Mouse (Mus musculus) CH12.LX (cell line): ENCODE measurements around the gene Trim13.

Source experiments
- CHD2 ChIP-seq: IDR thresholded peaks from 2 replicates; pipeline ENCODE4 v1.6.1; 2011; ENCODE audit warnings: low read length, improper control_type of control experiment
- CTCF ChIP-seq, 2 experiments: IDR thresholded peaks in 1 of 2; conservative IDR thresholded peaks in 1 of 2; 2 replicates each; pipeline ENCODE4 v1.5.1; 2011 to 2012; ENCODE audit warnings: low read depth in 2 of 2, low read length in 2 of 2, improper control_type of control experiment in 1 of 2, inconsistent platforms in 1 of 2, mild to moderate bottlenecking in 1 of 2, moderate library complexity in 1 of 2
- E2F4 ChIP-seq: IDR thresholded peaks from 2 replicates; pipeline ENCODE4 v1.6.1; 2011; ENCODE audit warnings: low read depth, low read length, improper control_type of control experiment; ENCODE audit not compliant: insufficient replicate concordance
- KAT2A ChIP-seq: IDR thresholded peaks from 2 replicates; pipeline ENCODE4 v1.6.1; 2012; ENCODE audit warnings: low read length, improper control_type of control experiment, inconsistent platforms; ENCODE audit not compliant: insufficient replicate concordance
- NRF1 ChIP-seq: IDR thresholded peaks from 2 replicates; pipeline ENCODE4 v1.6.1; 2014; ENCODE audit warnings: low read depth, mild to moderate bottlenecking, inconsistent platforms, low read length, improper control_type of control experiment, moderate library complexity
- POLR2A ChIP-seq: IDR thresholded peaks from 2 replicates; pipeline ENCODE4 v1.6.1; 2011; ENCODE audit warnings: low read depth, mild to moderate bottlenecking, improper control_type of control experiment, low read length
- USF1 ChIP-seq: IDR thresholded peaks from 2 replicates; pipeline ENCODE4 v1.6.1; 2014; ENCODE audit warnings: low read depth, mild to moderate bottlenecking, inconsistent platforms, low read length, improper control_type of control experiment
- ZMIZ1 ChIP-seq: IDR thresholded peaks from 2 replicates; pipeline ENCODE4 v1.6.1; 2012; ENCODE audit warnings: low read depth, mild to moderate bottlenecking, inconsistent platforms, low read length, improper control_type of control experiment

GRCm38 (mm10) chr14:61603069-61603755 lies 5.2 kb downstream of the Trim13 start:
- TF ChIP-seq POLR2A: no peak
- TF ChIP-seq E2F4: no peak
- TF ChIP-seq KAT2A: no peak
- TF ChIP-seq CHD2: no peak
- no peak for TF ChIP-seq ZMIZ1
- no peak for TF ChIP-seq USF1
- TF ChIP-seq CTCF (conservative IDR thresholded peaks at IDR 0.05 in 1 of 2, IDR thresholded peaks at IDR 0.05 in 1 of 2; ENCODE audit: low read depth in 2 of 2, low read length in 2 of 2): no peak
- no peak for TF ChIP-seq NRF1
